Mouse (Mus musculus) cerebellum, postnatal 36 days (tissue): ENCODE measurements around the gene Zmat3.

Experiments used
- DNase-seq, 2 experiments: peaks; one replicate each; pipeline ENCODE4 v3.0.0; 2021 to 2022; ENCODE audit warnings: mixed read lengths in 2 of 2

Zmat3 gene

DNA sequence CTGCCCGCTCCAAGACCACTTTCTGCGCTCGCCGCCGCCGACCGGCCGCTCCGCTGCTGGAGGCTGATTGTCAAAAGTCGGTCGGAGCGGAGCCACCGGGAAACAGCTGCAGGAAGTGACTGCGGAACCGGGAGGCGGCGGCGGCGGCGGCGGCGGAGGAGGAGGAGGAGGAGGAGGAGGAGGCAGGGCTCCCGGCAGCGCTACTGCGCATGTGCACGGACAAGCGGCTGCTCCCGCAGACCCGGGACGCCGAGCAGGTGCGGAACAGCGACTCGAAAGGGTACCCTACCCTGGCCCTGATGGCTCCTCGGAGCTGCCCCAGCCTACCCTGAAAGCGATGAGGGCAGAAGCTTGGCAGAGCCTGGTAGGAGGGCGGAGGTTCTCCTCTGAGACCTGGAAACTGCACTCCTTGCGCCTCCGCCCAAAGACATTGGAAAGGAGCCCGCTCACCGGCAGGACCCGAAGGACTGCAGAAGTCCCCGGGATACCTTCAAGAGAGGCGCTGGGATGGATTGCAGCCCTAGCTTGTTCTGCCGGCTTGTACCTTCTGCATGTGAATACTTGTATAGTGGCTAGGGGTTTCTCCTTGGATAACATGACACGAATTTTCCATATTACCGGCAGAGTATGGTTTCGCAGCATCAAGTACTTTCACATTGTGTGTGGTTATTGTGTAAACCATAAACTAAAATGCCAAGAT lies at the start of gene Zmat3:
Gene Zmat3 (minus strand): TSS at position 469 of the 700 bp plus-strand sequence.
- DNase-seq: peak; percentile 87 to 90

DNA sequence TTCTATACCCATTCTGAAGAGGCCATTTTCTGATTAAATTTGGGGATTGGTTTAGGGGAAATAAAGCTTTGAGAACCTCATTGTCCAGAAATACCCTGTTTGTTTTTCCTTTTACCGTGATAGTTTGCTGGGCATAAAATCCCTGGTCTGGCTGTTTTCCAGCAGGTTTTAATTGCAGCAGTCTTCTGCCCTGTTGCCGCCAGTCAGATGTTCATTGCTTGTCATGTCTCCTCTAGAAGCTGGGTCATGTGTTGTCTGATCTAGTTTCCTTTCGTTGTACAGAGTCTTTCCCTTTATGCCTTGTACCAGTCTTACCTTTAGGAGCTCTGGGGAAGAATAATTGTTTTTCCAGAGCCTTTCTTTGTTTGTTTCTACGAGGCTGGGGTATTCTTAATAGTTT lies 48.6 kb upstream of the Zmat3 start:
- no peak for DNase-seq

DNA sequence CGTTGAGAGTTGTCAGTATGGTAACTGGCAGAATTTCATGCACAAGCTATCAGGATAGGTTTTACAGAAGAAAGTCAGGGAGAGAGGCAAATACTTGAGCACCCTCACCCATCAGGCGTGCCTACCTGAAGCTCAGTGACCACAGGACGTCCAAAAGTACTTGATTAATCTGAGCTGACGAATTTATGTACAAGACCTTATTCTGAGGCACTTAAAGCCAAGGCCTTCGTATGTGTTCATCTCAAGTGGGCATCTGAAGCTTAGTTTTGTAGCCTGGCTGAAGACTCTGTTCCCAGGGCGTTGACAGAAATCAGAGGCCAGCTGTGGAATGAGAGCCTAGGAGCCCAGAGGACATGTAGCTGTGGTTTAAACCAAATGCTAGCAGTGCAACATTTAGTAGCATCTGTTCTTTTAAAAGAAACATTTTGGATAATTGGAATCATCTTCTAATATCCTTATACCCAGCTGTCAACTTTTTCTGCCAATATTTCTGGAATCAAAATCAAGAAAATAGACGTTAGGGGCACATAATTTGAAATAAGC lies 46.8 kb upstream of the Zmat3 start:
- no peak for DNase-seq

DNA sequence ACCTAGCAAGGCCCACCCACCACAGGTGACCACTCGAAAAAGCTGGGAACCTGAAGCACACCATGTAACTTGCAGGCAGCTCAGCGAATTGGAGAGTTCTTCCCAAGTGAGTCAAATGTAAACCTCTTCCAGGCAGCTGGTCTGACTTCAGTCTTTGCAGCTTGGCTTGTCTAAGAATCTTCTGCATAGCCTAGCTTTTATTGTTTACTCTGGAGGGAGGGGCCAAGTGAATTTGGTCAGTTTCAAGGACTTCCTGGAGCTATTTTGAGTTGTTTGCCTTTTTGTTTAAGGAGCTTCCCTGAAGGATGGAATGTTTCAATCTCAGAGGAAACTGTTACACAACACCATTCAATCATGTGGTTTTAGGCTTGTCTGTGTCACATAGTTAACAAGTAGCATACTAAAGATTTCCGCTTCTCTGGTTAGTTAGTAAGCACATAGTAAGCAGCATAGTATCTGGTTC lies 43.0 kb upstream of the Zmat3 start:
- no peak for DNase-seq

DNA sequence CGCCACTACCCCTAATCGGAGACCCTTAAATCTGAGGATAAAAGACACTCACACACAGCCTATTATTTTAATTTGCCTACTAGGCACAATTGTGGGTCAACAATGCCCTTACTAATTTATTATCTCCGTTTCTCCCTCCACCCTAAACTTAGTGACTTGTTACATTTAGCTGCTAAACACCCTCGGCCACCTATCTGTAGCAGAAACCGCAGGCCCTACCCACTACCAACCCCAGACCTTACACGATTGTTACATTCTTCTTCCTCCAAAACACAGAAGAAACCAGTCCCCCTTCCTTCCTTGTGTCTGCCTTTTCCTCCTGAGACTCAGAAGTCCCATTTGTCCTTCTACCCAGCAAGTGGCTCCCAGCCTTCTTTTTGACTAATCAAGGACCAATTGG lies 41.0 kb upstream of the Zmat3 start:
- DNase-seq: no peak

DNA sequence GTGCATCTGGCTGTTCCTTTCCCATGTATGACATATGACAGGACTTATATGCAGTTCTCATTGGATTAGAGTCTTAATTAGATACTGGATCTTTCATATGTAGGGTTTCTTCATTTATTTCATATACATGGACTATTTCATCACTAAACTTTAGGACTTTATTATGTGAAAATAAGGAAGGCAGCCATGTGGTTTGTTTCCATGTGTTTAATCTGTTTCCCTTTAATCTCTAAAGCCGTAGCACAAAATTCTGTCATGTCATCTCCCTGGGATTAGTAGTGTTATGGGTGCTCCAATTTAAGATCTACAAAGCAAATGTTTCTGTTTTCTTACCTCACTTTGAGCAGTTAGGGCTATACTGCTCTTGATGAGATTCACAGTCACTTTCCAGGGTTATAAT lies 39.9 kb upstream of the Zmat3 start:
- DNase-seq: no peak

DNA sequence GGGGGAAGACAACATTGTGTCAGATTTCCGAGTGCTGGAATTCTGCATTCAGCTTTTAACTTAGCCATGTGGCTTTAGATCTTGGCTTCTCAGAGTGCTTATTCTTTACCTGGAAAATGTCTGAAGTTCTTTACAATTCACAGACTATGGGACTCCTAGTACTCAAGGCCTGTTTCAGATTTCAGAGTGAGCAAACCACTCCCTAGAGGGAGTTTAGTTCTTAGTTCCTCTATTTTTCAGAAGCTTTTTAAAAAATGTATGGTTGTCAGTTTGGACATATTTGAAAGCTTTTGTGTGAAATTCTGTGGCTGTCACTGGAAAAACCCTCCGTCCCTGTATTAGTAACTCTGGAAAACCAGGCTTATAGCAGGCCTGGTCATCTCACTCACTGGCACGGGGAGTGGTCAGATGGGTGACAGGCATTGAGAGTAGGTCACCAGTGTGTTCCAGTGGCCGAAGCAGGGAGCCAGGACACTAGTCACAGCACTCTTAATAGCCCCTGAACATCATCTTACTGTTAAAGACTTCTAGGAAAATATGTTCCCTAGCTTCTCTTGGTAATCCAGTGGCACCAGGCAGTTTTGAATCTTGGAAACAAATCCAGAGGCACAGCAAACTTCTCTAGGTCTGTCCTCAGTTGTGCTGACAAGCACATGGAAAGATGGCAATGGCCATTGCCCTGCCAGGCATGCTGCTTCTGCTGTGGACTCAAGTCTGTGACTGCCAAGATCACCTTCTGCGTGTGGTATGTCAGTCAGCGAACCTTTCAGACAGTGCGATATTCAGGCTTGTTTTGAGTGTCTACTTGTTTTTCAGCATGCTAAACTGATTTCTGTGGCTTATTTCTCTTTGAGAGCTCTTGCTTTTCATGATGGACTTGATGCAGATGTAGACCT lies 37.4 kb upstream of the Zmat3 start:
- peak; percentile 32 to 34 for DNase-seq

DNA sequence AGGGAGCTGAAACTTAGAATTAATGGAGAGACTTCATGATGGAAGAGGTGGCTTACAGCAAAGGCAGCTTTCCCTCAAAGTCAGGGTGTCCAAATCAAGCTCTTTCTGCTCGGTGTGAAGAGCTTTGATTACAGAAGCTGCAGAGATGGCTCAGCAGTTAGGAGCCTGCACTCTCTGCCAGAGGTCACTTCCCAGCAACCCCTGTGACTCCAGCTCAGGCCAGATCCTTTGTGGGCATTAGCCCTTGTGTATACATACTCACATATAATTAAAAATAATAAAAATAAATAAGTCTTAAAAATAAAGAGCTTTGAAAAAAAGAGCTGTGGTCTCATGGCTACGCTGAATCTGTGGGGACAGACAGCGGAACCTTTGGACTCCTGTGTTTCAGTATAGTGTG lies 35.8 kb upstream of the Zmat3 start:
- no peak for DNase-seq

DNA sequence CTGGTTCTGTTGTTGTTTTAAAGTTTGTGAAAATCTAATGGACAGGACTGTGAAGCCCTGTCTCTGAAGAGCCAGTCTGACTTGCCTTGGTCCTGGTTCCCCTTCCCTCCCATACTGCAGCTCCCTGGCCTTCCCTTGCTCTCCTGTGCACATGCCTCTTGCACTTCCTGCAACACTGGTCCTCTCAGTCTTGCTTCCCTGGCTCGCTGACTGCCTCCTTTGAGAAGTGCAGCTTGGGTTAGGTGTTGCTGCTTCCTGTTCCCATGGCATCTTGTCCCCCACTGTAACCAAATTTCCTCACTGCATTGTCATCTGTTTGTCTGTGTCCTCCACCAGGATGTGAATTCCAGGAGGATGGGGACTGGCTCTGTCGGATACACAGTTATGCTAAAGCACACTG lies 34.1 kb upstream of the Zmat3 start:
- DNase-seq: no peak

DNA sequence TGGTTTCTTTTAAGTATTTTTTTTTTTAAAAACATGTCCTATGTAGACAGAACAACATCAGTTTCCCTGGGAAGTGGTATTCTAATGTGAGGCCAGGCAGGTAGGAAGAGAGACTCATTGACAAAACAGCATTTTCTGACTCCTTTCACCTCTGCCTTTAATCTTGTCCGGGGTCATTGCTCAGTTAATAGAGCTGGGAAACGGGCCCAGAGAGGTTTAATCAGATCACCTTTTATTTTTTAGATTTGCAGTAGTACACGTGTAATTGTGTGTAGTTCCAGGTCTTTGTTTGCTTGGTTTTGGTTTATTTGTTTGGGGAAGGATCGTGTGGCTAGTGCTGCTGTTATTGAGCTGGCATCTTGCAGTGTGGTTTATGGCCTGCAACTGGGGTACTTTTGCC lies 33.6 kb upstream of the Zmat3 start:
- DNase-seq: no peak

DNA sequence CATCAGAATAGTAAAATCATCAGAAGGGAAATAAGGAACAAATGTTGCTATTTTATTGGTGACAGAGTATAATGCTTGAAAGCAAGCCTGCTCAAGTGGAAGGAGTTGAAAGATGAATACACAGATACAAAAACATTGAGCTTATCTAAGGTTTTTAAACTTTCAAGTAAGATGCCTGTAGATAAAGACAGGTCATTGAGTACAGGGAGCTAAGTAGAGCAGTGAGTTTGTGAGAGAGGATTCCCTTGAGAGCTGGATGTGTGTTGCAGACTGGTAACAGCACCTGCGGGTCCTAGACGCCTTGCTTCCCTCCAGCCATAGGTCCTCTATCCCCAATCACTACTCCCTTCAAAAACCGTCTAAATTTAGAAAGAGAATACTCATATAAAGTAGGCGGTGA lies 32.8 kb upstream of the Zmat3 start:
- DNase-seq: no peak

DNA sequence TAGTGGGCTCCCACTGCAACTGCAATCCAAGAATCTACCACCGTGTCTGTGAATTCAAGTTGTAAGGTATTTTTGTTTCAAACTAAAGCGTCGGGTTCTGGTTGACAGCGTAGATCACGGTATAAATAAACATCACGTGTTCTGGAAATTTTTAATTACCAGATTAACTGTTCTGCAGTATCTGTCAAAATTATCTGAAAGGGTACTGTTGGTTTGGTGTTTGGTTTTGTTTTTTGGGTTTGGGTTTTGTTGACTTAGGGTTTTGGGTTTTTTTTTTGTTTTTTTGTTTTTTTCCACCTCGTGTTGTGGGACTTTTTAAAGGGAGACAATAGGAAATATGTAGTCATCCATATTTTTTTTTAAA lies 32.3 kb upstream of the Zmat3 start:
- no peak for DNase-seq

DNA sequence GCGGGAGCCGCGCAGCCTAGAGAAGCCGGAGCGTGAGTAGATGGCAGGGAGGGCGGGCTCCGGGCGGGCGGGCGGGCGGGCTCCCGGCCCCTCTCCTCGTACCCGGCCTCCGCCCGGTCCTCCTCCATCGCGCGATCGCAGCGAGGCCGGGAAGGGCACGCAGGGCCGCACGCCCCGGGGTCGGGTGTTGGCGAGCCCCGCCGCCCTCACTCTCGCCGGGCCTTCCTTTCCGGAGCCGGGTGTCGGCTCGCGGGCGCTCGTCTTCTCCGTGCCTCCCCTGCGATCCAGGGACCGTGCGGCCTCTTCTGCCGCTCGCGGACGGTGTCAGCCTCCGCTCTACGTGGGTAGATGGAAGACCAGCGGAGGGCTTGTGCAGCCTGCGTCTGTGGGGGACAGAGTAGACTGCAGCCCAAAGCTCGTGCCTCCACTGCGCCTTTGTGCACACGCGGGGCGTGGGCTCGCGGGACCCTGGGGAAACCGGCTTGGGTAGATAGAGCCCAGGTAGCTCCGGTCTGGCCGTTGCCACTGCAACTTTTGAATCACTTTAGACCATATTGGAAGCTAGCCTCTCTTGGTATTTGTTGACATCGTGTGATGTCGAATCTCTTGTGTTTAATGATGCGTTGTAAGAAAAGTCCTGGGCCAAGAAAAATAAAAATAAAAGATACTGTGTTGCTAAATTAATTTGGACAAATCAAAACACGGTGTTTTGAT lies 31.8 kb upstream of the Zmat3 start, which contains the start of gene Pik3ca:
Gene Pik3ca (plus strand): TSS at position 211 of the 714 bp plus-strand sequence.
- peak; percentile 54 to 55 for DNase-seq

DNA sequence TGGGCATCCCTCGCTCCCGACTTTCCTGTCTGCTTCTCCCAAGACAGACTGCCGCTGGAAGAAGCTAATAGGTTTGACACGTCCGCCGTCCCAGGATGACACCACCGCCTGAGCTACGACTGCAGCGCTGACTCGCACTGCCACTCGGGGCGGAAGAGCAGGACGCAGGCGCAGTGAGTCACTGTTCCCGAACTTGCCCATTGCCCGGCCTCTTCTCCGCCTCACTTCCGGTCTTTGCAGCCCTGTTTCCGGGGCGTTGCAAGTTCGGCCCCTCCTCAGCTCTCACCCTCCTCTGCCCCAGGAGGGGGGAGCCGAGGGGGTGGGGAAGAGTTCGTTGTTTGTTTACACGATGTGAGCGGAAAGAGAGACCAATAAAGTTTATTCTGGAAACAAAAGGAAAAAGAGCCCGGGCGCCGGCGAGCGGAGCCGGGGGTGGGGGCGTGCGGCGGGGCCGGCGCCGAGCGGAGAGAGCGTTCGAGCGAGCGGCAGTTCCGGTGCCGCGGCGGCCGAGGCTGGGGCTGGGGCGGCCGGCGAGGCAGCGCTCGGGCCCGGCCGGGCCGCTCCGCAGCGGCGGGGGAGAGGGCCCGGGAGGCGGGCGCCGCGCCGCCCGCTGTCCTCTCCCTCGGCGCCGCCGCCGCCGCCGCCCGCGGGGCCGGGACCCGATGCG lies 31.1 kb upstream of the Zmat3 start:
- peak; percentile 94 to 96 for DNase-seq

DNA sequence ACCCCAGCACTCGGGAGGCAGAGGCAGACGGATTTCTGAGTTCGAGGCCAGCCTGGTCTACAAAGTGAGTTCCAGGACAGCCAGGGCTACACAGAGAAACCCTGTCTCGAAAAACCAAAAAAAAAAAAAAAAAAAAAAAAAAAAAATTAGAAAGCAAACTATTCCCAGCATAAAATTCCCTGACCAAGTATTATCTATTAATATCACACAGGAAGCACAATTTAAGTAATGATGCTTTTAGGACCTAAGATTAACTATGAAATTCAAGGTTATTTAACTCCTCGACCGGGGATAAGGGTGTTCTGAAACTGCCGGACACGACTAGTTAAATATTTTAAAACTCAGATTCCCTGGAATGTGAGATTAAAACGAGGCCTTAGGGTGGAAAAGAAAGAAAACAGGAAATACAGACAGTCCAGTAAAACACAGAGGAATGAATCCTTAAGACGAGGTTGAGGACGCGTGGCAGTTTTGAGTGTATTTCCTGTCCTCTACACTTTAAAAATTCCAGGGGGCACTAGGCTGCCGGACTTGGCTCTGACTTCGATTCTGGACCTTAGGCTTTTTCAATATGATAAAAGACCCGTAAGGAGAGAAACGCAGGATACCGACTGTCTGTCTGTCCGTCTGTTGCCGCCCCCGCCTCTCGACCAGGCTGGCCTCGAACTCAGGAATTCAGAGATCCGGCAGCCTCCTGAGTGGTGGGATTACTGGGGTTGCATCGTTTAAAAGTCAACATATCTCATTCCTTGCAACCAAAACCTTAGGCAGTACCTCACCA lies 30.1 kb upstream of the Zmat3 start:
- peak in 1 of 2 experiments; percentile 33 for DNase-seq

DNA sequence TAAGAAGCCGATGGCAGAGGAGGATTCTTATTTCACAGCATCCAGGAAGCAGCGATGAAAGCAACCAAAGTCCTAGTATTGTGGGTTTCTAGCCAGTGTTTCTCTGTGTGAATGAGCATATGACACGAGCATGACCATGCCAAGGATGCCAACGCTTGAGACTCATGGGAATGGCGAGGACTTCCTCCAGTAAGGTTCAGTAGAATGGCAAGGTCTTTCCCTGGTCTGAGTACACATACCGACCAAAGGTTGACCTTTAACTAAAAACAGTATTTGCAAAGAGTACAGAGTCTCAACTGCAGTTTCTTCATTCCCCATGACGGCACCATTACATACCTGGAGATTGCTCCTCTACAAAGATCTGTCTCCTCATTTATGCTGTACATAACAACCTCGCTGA lies 28.2 kb upstream of the Zmat3 start:
- DNase-seq: no peak

DNA sequence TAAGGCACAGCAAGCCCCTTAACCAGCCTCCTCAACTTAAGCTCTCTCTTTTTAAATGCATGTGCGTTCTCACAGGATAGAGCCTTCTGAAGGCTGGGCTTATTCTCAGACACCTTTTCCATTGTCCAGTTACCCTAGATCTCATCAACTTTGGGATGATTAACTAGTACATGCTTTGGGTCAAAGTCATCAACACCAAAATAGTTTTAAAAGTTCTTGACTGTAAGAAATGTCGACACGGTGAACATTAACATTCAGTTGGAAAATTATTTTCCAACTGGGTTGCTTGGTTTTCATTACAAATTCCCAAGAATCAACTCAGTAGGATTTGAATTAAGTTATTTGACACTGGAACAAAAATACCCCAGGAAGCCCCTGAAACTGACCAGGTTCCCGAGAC lies 27.0 kb upstream of the Zmat3 start:
- DNase-seq: no peak

DNA sequence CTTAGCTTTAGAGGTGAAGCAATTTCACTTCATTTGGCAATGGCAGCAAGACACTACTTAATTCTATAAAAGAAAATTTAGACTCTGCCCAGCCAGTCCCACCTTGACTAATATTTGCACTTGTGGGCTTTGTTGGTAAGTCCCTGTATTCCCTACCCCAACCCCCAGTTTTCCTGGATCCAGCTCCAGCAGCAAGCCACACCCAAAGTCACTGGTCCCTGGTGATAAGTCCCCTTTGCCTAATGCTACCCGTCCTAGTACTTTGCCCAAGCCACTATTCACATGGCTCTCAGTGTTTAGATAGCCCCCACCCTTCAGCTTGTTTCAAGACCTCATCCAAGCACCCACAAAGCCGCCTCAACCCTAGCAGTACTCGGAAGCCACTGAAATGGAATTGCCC lies 15.7 kb upstream of the Zmat3 start:
- DNase-seq: no peak

DNA sequence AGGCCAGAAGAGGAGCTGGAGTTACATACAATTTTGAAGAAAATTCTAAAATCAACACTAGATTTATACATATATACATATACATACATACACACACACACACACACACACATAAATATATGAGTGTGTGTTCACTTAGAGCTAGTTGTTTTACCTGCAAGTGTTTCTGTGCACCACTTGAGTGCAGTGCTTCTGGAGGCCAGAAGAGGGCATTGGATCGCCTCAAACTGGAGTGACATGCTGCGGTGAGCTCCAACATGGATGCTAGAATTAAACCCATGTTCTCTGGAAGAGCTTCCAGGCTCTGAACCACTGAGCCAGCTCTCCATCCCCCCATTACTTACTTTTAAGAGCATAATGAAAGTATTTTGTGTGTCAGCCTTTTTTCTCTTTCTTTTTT lies 14.1 kb upstream of the Zmat3 start:
- no peak for DNase-seq

DNA sequence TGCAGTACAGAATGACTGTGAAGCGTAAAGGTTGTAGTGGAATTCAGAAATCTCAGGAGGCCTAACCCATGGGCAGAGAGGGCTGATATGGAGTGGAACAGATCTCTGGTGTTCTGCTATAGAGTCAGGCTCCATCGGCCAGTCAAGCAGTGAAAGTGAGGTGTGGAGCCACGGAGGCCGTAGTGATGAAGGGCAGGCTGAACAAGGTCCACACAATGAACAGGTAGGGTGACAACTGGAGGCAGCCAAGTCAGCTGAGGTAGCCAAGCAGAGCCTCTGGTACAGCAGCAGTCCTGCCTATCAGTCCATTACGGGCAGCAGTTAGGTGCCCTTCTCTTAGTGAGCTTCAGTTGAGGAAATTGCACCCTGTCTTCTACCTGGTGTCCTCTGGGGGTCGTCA lies 7.4 kb upstream of the Zmat3 start:
- no peak for DNase-seq

DNA sequence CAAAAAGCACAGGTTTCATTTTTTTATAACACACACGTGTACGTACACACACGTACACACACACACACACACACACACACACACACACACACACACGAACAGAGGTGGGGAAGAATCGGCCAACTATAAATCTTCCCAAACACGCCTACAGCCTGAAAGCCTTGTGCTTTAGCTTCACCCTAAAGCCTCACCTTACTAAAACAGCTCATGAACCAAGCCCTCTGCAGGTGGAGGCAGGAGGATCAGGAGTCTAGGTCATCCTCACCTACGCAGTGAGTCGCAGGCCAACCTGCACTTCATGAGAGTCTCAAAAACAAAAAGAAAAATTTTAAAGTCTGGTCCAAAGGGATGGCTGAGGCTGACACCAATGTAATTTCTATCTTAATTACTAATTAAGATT lies 6.7 kb upstream of the Zmat3 start:
- DNase-seq: no peak

DNA sequence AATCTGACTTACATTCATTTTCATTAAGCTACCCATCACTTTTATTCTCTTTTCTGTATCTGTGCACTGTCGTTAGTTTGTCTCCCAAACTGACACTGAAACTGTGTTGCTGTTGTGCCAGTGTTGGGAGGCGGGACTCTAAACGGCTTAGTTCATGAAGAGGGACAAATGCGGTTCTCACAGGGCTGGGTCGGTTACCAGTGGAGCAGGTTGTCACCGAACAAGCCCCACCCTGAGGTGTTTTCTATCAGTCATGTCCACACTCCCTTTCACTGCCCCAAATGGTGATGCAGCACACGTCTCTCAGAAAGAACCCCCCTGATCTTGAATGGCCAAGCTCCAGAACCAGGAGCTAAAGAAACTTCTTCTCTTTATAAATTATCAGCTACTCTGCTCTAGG lies 6.1 kb upstream of the Zmat3 start:
- DNase-seq: no peak
